Mouse (Mus musculus) hindbrain, embryonic 14.5 days (tissue): Measurements from ENCODE around the gene Mlip. TPM values are rescaled to one million over a fixed set of nuclear protein-coding genes. Genes with fewer than 3 reads are reported as not detected.
A peak's percentile ranks its signal among the peaks of the same experiment; 100 is the strongest.
"Not testable (repeated sequence)": the region's sequence is repeated elsewhere in the genome, so short reads cannot be mapped to it uniquely, and the experiment has no call there.

Experiments used
- ATAC-seq: fragments of 200-750 bp; cut with Nextera tagmentation; 2 replicates; pipeline ENCODE4 v1.8.0; 2017; ENCODE audit warnings: moderate number of reproducible peaks, mild to moderate bottlenecking, moderate TSS enrichment, moderate library complexity; ENCODE audit not compliant: low FRiP score
- DNase-seq: peaks from one replicate; pipeline ENCODE4 v3.0.0-alpha.2; 2015; ENCODE audit warnings: low spot score
- H3K27ac ChIP-seq: fragments of 300-500 bp; sonication (generic); 2 replicates; pipeline ENCODE4 v1.5.1; 2014; ENCODE audit warnings: mild to moderate bottlenecking, moderate library complexity
- H3K27me3 ChIP-seq: fragments of 300-500 bp; sonication (generic); 2 replicates; pipeline ENCODE4 v1.6.1; 2014; ENCODE audit warnings: mild to moderate bottlenecking, low read length, mixed read lengths; ENCODE audit not compliant: control insufficient read depth, insufficient read depth
- H3K36me3 ChIP-seq: fragments of 300-500 bp; sonication (generic); replicated peaks from 2 replicates; pipeline ENCODE4 v1.6.1; 2014; ENCODE audit not compliant: control insufficient read depth, insufficient read depth
- H3K4me1 ChIP-seq: fragments of 300-500 bp; sonication (generic); replicated peaks from 2 replicates; pipeline ENCODE4 v1.6.1; 2014; ENCODE audit warnings: antibody characterized with exemption, low read length, mixed read lengths; ENCODE audit not compliant: control insufficient read depth, insufficient read depth
- H3K4me2 ChIP-seq: fragments of 300-500 bp; sonication (generic); replicated peaks from 2 replicates; pipeline ENCODE4 v1.6.1; 2014; ENCODE audit warnings: mild to moderate bottlenecking, moderate library complexity
- H3K4me3 ChIP-seq: fragments of 300-500 bp; sonication (generic); replicated peaks from 2 replicates; pipeline ENCODE4 v1.5.1; 2014; ENCODE audit warnings: mild to moderate bottlenecking, low read length
- H3K9ac ChIP-seq: fragments of 300-500 bp; sonication (generic); 2 replicates; pipeline ENCODE4 v1.6.1; 2014
- H3K9me3 ChIP-seq: fragments of 300-500 bp; sonication (generic); 2 replicates; pipeline ENCODE4 v1.6.1; 2016; ENCODE audit warnings: low read length; ENCODE audit not compliant: control insufficient read depth
- WGBS: fragments of 180-500 bp; shearing (Covaris S2); extraction: QIAGEN DNeasy Blood & Tissue Kit; methylation state at CpG from one replicate; pipeline ENCODE4 v1.1.7; 2014; 5-methylcytosine and 5-hydroxymethylcytosine counted together
- polyA plus RNA-seq: library from polyadenylated mRNA; unstranded; fragments of >200 nt; fragmentation: Nextera tagmentation; extraction: Ambion mirVana; gene quantifications from 2 replicates; pipeline ENCODE4 v1.2.1, GENCODE M21; 2014

Mlip gene
- polyA plus RNA-seq, 1 experiment from 2014 or later: 1.4 TPM

DNA sequence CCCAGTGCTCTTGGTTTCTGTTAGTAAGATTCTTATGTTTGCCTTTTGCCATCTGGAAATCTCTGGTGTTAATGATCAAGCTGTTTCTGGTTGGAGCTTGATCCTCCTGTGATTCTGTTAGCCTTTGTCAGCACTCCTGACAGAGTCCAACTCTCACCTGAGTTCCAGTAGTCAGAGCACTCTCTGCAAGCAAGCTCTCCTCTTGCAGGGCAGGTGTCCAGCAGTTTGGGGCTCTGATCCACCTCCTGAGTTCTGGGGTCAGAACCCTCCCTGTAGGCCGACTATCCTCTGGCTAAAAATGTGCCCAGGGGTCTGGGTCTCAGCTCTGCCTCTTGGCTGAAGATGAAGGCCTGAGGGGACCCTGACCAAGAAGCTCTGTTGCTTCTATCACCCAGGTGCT, 269.5 kb downstream of the Mlip start:
- WGBS: 78% methylated on average over 1 of the region's 1 CpGs
- ATAC-seq, H3K4me3 ChIP-seq: not testable (repeated sequence)

DNA sequence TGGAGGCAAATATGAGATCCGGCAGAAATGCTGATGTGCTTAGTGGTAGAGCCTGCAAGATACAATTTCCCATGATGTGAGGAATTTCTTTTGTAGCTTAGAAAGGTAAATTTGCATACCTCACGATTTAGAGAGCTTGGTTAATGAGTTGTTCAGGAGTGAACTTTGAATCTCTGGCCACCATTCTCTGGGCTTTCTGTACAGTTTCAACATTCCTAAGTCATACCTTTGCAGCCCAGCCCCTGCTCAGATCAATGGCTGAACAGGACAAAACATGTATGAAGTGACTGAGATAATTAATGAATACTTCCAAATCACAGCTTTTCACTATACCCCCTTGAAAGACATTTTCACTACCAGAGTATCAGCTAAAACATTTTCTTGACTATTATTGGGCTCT, 281.1 kb downstream of the Mlip start:
- ATAC-seq (no peak), DNase-seq (no peak)
- Histone ChIP-seq H3K9me3 (no peaks in the 10 kb centered on the region), H3K4me2 (no peak overlapping the region), H3K4me1 (no peaks in the 10 kb centered on the region), H3K36me3 (no peaks in the 10 kb centered on the region), H3K27ac (no peak overlapping the region), H3K4me3 (no peak overlapping the region), H3K9ac (no peak overlapping the region), H3K27me3 (no peaks in the 10 kb centered on the region)
- 91% methylated on average over 2 of the region's 2 CpGs for WGBS

More for the DNA sequence above, 269.5 kb downstream of the Mlip start:
- not testable (repeated sequence) for H3K4me2 ChIP-seq, H3K27ac ChIP-seq, H3K36me3 ChIP-seq, H3K27me3 ChIP-seq, DNase-seq, H3K4me1 ChIP-seq, H3K9me3 ChIP-seq, H3K9ac ChIP-seq

DNA sequence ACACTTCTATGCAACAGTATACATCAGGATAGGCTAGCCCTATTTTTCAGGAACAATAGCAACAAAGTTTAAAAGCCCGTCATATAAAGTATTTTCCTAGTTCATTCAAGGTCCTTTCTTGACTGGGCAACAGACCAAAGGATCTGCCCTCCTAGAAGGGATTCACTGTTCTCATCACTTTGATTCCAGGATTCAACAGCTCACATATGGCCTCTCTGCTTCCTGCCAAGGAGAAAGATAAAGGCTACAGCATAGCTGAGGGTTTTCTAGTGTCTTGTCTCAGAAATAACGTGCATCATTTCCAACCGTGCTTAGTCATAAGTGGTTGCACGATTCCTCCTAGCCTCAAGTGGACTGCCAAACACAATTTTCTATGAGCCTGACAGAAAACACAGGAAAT, 296.2 kb downstream of the Mlip start:
- no peaks in the 10 kb centered on the region for H3K4me1 ChIP-seq
- no peak overlapping the region for H3K9ac ChIP-seq
- DNase-seq (no peak), ATAC-seq (no peak)
- H3K4me3 ChIP-seq: no peak overlapping the region
- no peak overlapping the region for H3K4me2 ChIP-seq
- no peak overlapping the region for H3K27ac ChIP-seq
- H3K27me3 ChIP-seq: no peaks in the 10 kb centered on the region
- H3K36me3 ChIP-seq: no peaks in the 10 kb centered on the region
- H3K9me3 ChIP-seq: no peaks in the 10 kb centered on the region
- 86% methylated on average over 4 of the region's 4 CpGs for WGBS

DNA sequence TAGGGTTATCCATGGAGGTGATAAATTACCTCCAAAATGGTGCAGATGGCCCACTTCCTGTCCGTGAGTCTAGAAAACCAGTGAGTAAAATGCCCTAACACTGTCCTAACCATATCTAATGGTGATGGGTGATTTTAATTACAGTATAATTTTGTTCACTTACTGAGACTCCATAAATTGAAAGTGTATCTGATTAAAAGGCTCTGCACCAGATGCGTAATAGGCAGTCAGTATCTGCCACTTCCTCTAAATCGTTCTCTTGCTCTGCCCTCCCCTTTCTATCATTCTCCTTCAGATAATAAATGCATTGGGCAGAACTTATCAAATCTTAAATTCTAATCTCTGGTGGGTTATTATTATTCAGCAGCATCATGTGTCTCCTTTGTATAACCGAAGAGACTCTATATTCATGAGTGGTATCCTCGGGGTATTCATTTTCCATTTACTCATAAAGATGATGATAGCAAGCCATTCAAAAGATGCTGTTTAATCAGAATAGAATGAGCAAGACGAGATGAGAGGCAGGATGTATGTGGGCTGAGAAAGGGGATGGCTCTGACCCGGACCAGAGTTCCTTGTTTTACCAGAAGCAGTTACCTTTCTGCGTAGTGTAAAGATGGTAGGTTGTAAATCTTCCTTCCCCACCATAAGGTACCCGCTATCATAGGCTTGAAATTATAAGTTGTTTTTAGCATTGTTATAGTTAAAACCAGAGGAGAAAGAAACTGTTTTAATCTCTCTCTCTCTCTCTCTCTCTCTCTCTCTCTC, 298.2 kb downstream of the Mlip start:
- H3K9me3 ChIP-seq: no peaks in the 10 kb centered on the region
- no peaks in the 10 kb centered on the region for H3K36me3 ChIP-seq
- no peaks in the 10 kb centered on the region for H3K4me1 ChIP-seq
- H3K27me3 ChIP-seq: no peaks in the 10 kb centered on the region
- H3K27ac ChIP-seq: no peak overlapping the region
- no peak overlapping the region for H3K4me2 ChIP-seq
- no peak overlapping the region for H3K4me3 ChIP-seq
- WGBS: 51% methylated on average over 9 of the region's 9 CpGs
- ATAC-seq (peak; percentile 59; the same call in 1 of the 2 replicates), DNase-seq (peak; percentile 26)
- H3K9ac ChIP-seq: no peak overlapping the region

Other genes with a start within 250 kb of the Mlip start
- gene Lrrc1, start 191.9 kb upstream of the Mlip start, polyA plus RNA-seq: 6.4 and 7.0 TPM in 2 replicates